Mouse (Mus musculus) intestine, embryonic 15.5 days (tissue): ENCODE measurements around the gene Chchd3. TPM values are rescaled to one million over a fixed set of nuclear protein-coding genes. Genes with fewer than 3 reads are reported as not detected.

Experiments used
- ATAC-seq: fragments of 200-750 bp; cut with Nextera tagmentation; 2 replicates; pipeline ENCODE4 v1.8.0; 2017; ENCODE audit warnings: moderate TSS enrichment, moderate library complexity
- H3K27ac ChIP-seq: fragments of 300-500 bp; sonication (generic); 2 replicates; pipeline ENCODE4 v1.5.1; 2015; ENCODE audit warnings: mild to moderate bottlenecking, inconsistent platforms
- H3K27me3 ChIP-seq: fragments of 300-500 bp; sonication (generic); replicated peaks from 2 replicates; pipeline ENCODE4 v1.6.1; 2015; ENCODE audit warnings: inconsistent platforms
- H3K36me3 ChIP-seq: fragments of 300-500 bp; sonication (generic); 2 replicates; pipeline ENCODE4 v1.6.1; 2015; ENCODE audit warnings: inconsistent platforms
- H3K4me1 ChIP-seq: fragments of 300-500 bp; sonication (generic); replicated peaks from 2 replicates; pipeline ENCODE4 v1.6.1; 2015; ENCODE audit warnings: inconsistent platforms
- H3K4me2 ChIP-seq: fragments of 300-500 bp; sonication (generic); replicated peaks from 2 replicates; pipeline ENCODE4 v1.6.1; 2015; ENCODE audit warnings: mild to moderate bottlenecking, inconsistent platforms
- H3K4me3 ChIP-seq: fragments of 300-500 bp; sonication (generic); replicated peaks from 2 replicates; pipeline ENCODE4 v1.5.1; 2015; ENCODE audit warnings: inconsistent platforms
- H3K9ac ChIP-seq: fragments of 300-500 bp; sonication (generic); 2 replicates; pipeline ENCODE4 v1.6.1; 2015; ENCODE audit warnings: inconsistent platforms
- H3K9me3 ChIP-seq: fragments of 300-500 bp; sonication (generic); 2 replicates; pipeline ENCODE4 v1.6.1; 2016; ENCODE audit warnings: inconsistent platforms
- WGBS: fragments of 180-500 bp; shearing (Covaris S2); methylation state at CpG from one replicate; pipeline ENCODE4 v1.1.7; 2015; 5-methylcytosine and 5-hydroxymethylcytosine counted together
- polyA plus RNA-seq: library from polyadenylated mRNA; unstranded; fragments of >200 nt; fragmentation: Nextera tagmentation; extraction: Ambion mirVana; gene quantifications from 2 replicates; pipeline ENCODE4 v1.2.1, GENCODE M21; 2015

The Chchd3 gene
- polyA plus RNA-seq, 1 experiment from 2014 or later, result 150 TPM

DNA sequence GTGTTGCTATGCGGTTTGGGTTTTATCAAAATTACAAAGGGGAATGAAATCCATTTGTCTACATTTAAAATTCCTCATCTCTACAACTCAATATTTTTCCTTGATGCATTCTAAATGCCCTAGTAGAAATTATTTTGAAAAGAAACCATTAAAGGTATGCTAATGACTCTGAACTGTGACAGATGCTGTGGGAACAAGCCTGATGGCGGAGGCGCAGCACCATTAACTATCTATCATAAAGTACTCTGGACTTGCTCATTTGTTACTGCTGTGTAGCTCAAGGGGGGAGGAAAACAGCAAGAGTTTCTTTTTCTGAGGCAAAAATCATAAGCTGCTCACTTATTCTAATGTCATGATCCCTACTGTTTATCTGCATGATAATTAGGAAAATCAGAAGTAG lies 110.4 kb downstream of the Chchd3 start:
- Histone ChIP-seq H3K4me2 (no peak overlapping the region), H3K4me1 (no peaks in the 10 kb centered on the region), H3K27ac (no peak overlapping the region), H3K36me3 (no peaks in the 10 kb centered on the region), H3K27me3 (no peaks in the 10 kb centered on the region), H3K4me3 (no peak overlapping the region), H3K9me3 (no peaks in the 10 kb centered on the region), H3K9ac (no peak overlapping the region)
- 90% methylated on average over 3 of the region's 3 CpGs for WGBS
- ATAC-seq, result no peak

- Histone ChIP-seq H3K4me1 (no peaks in the 10 kb centered on the region), H3K36me3 (no peaks in the 10 kb centered on the region), H3K9ac (no peak overlapping the region), H3K27ac (no peak overlapping the region), H3K27me3 (no peaks in the 10 kb centered on the region), H3K9me3 (no peaks in the 10 kb centered on the region), H3K4me2 (no peak overlapping the region), H3K4me3 (no peak overlapping the region)
- no peak for ATAC-seq
- WGBS, result 40% methylated on average over 6 of the region's 6 CpGs
Observed at GRCm38 (mm10) chr6:32947225-32947624, 112.8 kb downstream of the Chchd3 start.

GRCm38 (mm10) chr6:32944956-32945355 lies 115.1 kb downstream of the Chchd3 start:
- Histone ChIP-seq H3K4me2 (no peak overlapping the region), H3K27ac (no peak overlapping the region)
- WGBS, result 86% methylated on average over 1 of the region's 1 CpGs

DNA sequence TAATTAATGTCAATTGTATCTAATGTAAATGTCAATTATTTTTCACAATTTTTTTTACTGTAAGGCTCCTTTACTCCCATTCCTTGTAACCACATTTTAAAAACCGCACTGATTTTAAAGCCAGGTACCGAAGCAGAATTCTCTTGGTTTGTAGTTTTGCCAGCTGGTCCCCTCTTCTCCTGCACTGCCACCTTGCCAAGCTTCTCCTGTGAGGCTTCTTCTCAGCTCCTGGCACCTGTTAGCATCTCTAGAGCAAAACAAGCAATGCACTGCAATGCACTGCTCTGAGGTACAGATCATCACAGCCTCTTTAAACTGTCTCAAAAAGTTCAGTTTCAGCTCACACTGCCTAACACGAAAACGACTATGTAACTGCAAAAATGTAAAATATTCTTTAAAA lies 116.4 kb downstream of the Chchd3 start:
- WGBS, result 92% methylated on average over 4 of the region's 4 CpGs
- Histone ChIP-seq H3K27ac (no peak overlapping the region), H3K4me1 (no peaks in the 10 kb centered on the region)

More at GRCm38 (mm10) chr6:32944956-32945355, 115.1 kb downstream of the Chchd3 start:
- H3K9me3 ChIP-seq, result no peaks in the 10 kb centered on the region
- H3K36me3 ChIP-seq, result no peaks in the 10 kb centered on the region
- no peaks in the 10 kb centered on the region for H3K4me1 ChIP-seq
- ATAC-seq, result no peak
- no peaks in the 10 kb centered on the region for H3K27me3 ChIP-seq
- no peak overlapping the region for H3K9ac ChIP-seq
- no peak overlapping the region for H3K4me3 ChIP-seq

GRCm38 (mm10) chr6:32940299-32940698 lies 119.8 kb downstream of the Chchd3 start:
- H3K36me3 ChIP-seq, result no peaks in the 10 kb centered on the region
- H3K9ac ChIP-seq, result no peak overlapping the region
- no peaks in the 10 kb centered on the region for H3K9me3 ChIP-seq
- H3K27me3 ChIP-seq, result no peaks in the 10 kb centered on the region
- H3K4me3 ChIP-seq, result no peak overlapping the region
- WGBS, result 50% methylated on average over 11 of the region's 11 CpGs
- H3K27ac ChIP-seq, result no peak overlapping the region
- no peak for ATAC-seq
- H3K4me2 ChIP-seq, result no peak overlapping the region
- H3K4me1 ChIP-seq, result no peaks in the 10 kb centered on the region

More for the DNA sequence above, 116.4 kb downstream of the Chchd3 start:
- Histone ChIP-seq H3K9me3 (no peaks in the 10 kb centered on the region), H3K4me2 (no peak overlapping the region), H3K36me3 (no peaks in the 10 kb centered on the region), H3K27me3 (no peaks in the 10 kb centered on the region), H3K9ac (no peak overlapping the region), H3K4me3 (no peak overlapping the region)
- ATAC-seq, result no peak

- 85% methylated on average over 1 of the region's 1 CpGs for WGBS
- Histone ChIP-seq H3K27me3 (no peaks in the 10 kb centered on the region), H3K27ac (no peak overlapping the region), H3K9ac (no peak overlapping the region), H3K4me2 (no peak overlapping the region), H3K9me3 (no peaks in the 10 kb centered on the region), H3K36me3 (no peaks in the 10 kb centered on the region), H3K4me1 (no peaks in the 10 kb centered on the region), H3K4me3 (no peak overlapping the region)
- no peak for ATAC-seq
Observed at GRCm38 (mm10) chr6:32937643-32938042, 122.4 kb downstream of the Chchd3 start.

- no peaks in the 10 kb centered on the region for H3K27me3 ChIP-seq
- ATAC-seq, result no peak
- no peak overlapping the region for H3K4me3 ChIP-seq
- H3K27ac ChIP-seq, result no peak overlapping the region
- no peaks in the 10 kb centered on the region for H3K4me1 ChIP-seq
- no peaks in the 10 kb centered on the region for H3K9me3 ChIP-seq
- no peak overlapping the region for H3K4me2 ChIP-seq
- no peaks in the 10 kb centered on the region for H3K36me3 ChIP-seq
- H3K9ac ChIP-seq, result no peak overlapping the region
- 64% methylated on average over 3 of the region's 3 CpGs for WGBS
Observed at GRCm38 (mm10) chr6:32936794-32937193, 123.3 kb downstream of the Chchd3 start.

GRCm38 (mm10) chr6:32936365-32936764 lies 123.7 kb downstream of the Chchd3 start:
- ATAC-seq, result no peak
- H3K4me1 ChIP-seq, result no peaks in the 10 kb centered on the region
- H3K9me3 ChIP-seq, result no peaks in the 10 kb centered on the region
- H3K36me3 ChIP-seq, result no peaks in the 10 kb centered on the region
- H3K4me3 ChIP-seq, result no peak overlapping the region
- H3K27me3 ChIP-seq, result no peaks in the 10 kb centered on the region
- no peak overlapping the region for H3K4me2 ChIP-seq
- 55% methylated on average over 2 of the region's 2 CpGs for WGBS
- H3K9ac ChIP-seq, result no peak overlapping the region
- H3K27ac ChIP-seq, result no peak overlapping the region

- H3K4me3 ChIP-seq, result no peak overlapping the region
- H3K4me2 ChIP-seq, result no peak overlapping the region
- no peak for ATAC-seq
- no peak overlapping the region for H3K27ac ChIP-seq
- H3K27me3 ChIP-seq, result no peaks in the 10 kb centered on the region
- H3K9ac ChIP-seq, result no peak overlapping the region
- 78% methylated on average over 5 of the region's 5 CpGs for WGBS
- no peaks in the 10 kb centered on the region for H3K4me1 ChIP-seq
- H3K9me3 ChIP-seq, result no peaks in the 10 kb centered on the region
- no peaks in the 10 kb centered on the region for H3K36me3 ChIP-seq
Observed at GRCm38 (mm10) chr6:32935576-32935975, 124.5 kb downstream of the Chchd3 start.

DNA sequence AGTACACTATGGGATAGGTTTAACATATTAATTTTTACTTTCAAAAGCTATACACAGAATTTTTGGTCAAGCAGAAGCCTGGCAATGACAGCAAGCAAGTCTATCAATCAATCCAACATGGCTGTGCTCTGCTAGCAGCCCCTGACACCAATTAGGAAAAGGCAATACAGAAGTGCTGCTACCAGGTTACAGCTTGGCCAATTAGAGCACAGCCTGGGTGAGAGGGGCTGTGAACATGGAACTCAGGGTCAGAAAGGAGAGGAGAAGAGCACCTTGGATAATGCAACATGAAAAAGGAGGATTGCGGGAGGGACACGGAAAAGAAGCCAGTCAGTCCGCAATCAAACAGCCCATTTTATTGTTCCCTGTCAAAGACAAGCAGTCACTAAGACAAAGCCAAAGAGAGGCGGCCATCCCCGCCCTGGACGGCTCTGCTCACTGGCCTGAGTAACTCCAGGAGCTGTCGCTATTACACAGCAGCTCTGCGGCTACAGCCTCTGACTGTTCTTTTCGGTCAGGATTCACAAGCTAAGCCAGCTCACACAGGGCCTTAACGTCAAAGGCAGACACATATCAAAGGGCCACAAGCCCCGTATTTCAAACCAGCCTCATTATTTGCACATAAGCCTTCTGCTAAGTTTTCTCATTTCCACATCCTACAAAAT lies 128.8 kb downstream of the Chchd3 start:
- no peak overlapping the region for H3K27ac ChIP-seq
- no peak for ATAC-seq
- no peaks in the 10 kb centered on the region for H3K27me3 ChIP-seq
- no peak overlapping the region for H3K4me2 ChIP-seq
- WGBS, result 54% methylated on average over 11 of the region's 11 CpGs
- no peak overlapping the region for H3K9ac ChIP-seq
- no peak overlapping the region for H3K4me3 ChIP-seq
- no peaks in the 10 kb centered on the region for H3K9me3 ChIP-seq
- H3K4me1 ChIP-seq, result no peaks in the 10 kb centered on the region
- H3K36me3 ChIP-seq, result no peaks in the 10 kb centered on the region

GRCm38 (mm10) chr6:32922391-32922790 lies 137.7 kb downstream of the Chchd3 start:
- no peak overlapping the region for H3K9ac ChIP-seq
- no peaks in the 10 kb centered on the region for H3K27me3 ChIP-seq
- no peaks in the 10 kb centered on the region for H3K9me3 ChIP-seq
- H3K36me3 ChIP-seq, result peaks cover 2% of the 10 kb centered on the region
- no peaks in the 10 kb centered on the region for H3K4me1 ChIP-seq
- no peak overlapping the region for H3K4me2 ChIP-seq
- WGBS, result 85% methylated on average over 1 of the region's 1 CpGs
- H3K4me3 ChIP-seq, result no peak overlapping the region
- no peak overlapping the region for H3K27ac ChIP-seq
- no peak for ATAC-seq

DNA sequence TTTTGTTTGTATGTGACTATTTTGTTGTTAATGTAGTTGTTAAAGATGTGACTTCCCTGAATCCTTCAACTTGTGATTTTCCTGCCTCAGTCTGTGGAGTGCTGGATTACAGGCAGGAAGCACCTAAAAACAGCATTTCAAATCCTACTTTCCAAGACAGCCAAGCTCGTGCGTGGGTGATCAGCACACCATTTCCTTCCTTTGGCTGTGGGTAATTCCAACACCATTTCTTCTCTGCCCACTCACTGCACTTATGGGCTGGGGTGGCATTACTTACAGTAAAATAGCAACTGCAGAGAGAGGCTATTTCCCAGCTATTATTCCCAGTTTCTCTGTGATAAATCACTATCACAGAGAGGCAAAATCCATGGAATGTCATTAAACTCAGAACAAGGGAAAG lies 140.0 kb downstream of the Chchd3 start:
- Histone ChIP-seq H3K36me3 (peaks cover 4% of the 10 kb centered on the region), H3K4me1 (no peaks in the 10 kb centered on the region), H3K4me2 (no peak overlapping the region), H3K27me3 (no peaks in the 10 kb centered on the region), H3K9ac (no peak overlapping the region), H3K4me3 (no peak overlapping the region), H3K27ac (no peak overlapping the region), H3K9me3 (no peaks in the 10 kb centered on the region)
- WGBS, result 67% methylated on average over 2 of the region's 2 CpGs
- ATAC-seq, result no peak

- H3K4me2 ChIP-seq, result no peak overlapping the region
Observed at GRCm38 (mm10) chr6:32910692-32911091, 149.4 kb downstream of the Chchd3 start.

More at GRCm38 (mm10) chr6:32910692-32911091, 149.4 kb downstream of the Chchd3 start:
- Histone ChIP-seq H3K9me3 (no peaks in the 10 kb centered on the region), H3K9ac (no peak overlapping the region), H3K4me3 (no peak overlapping the region), H3K36me3 (no peaks in the 10 kb centered on the region), H3K27me3 (no peaks in the 10 kb centered on the region), H3K4me1 (no peaks in the 10 kb centered on the region), H3K27ac (no peak overlapping the region)
- ATAC-seq, result no peak
- 93% methylated on average over 2 of the region's 2 CpGs for WGBS
